Mouse (Mus musculus) lung, adult 2 months (tissue): Measurements from ENCODE around the gene Clcn2. TPM values are rescaled to one million over a fixed set of nuclear protein-coding genes. Genes with fewer than 3 reads are reported as not detected.

Source experiments
- DNase-seq: peaks from one replicate; pipeline ENCODE4 v3.0.0; 2022
- H3K4me1 ChIP-seq: fragments of 200-500 bp; 2 replicates; pipeline ENCODE4 v1.6.1; 2011; ENCODE audit warnings: low read length; ENCODE audit not compliant: control insufficient read depth, insufficient read depth
- H3K4me3 ChIP-seq: fragments of 200-500 bp; replicated peaks from 2 replicates; pipeline ENCODE3; 2011; ENCODE audit warnings: low read depth, mild to moderate bottlenecking, control low read depth, low read length; ENCODE audit errors: extremely low read depth
- CTCF ChIP-seq: fragments of 200-500 bp; IDR thresholded peaks from 2 replicates; pipeline ENCODE4 v1.5.1; 2011; ENCODE audit warnings: mild to moderate bottlenecking, low read length, control low read depth; ENCODE audit not compliant: insufficient read depth
- POLR2A ChIP-seq: fragments of 200-500 bp; IDR thresholded peaks from 2 replicates; pipeline ENCODE4 v1.6.1; 2011; ENCODE audit warnings: low read depth, mild to moderate bottlenecking, control low read depth, low read length, borderline replicate concordance; ENCODE audit errors: extremely low read depth
- WGBS: fragments of 180-500 bp; shearing (Covaris S2); methylation state at CpG from one replicate; pipeline ENCODE4 v1.1.7; 2018; 5-methylcytosine and 5-hydroxymethylcytosine counted together
- polyA plus RNA-seq: library from polyadenylated mRNA; depleted of rRNA; stranded (reverse); fragments of >200 nt; gene quantifications from 2 replicates; pipeline ENCODE4 v1.2.3, GENCODE M21; 2012; rRNA removed

Gene Clcn2
- polyA plus RNA-seq, result 8.1 and 9.5 TPM in 2 replicates

GRCm38 (mm10) chr16:20717181-20717977, at the start of gene Clcn2, which contains the start of gene Polr2h:
Gene Clcn2 (minus strand): TSS chr16:20717746.
Gene Polr2h (plus strand): TSS chr16:20717665.
- WGBS, result under 1% methylated on average over 62 of the region's 62 CpGs
- no peaks in the 10 kb centered on the region for H3K4me1 ChIP-seq
- DNase-seq, result peak; percentile 94
- TF ChIP-seq POLR2A, result peak; percentile 69; the same call in 1 of the 2 replicates
- TF ChIP-seq CTCF, result peak; percentile 46
- peak within 1 kb of the TSS; percentile 84 for H3K4me3 ChIP-seq

- DNase-seq, result peak; percentile 44
- WGBS, result 47% methylated on average over 9 of the region's 9 CpGs
- Histone ChIP-seq H3K4me3 (no peak overlapping the region), H3K4me1 (no peaks in the 10 kb centered on the region)
- TF ChIP-seq CTCF (peak; percentile 68), POLR2A (no peak)
Observed at GRCm38 (mm10) chr16:20765244-20765643, 47.7 kb upstream of the Clcn2 start.

GRCm38 (mm10) chr16:20761681-20762080, 44.1 kb upstream of the Clcn2 start:
- Histone ChIP-seq H3K4me3 (no peak overlapping the region), H3K4me1 (no peaks in the 10 kb centered on the region)
- TF ChIP-seq POLR2A (no peak), CTCF (peak; percentile 16; the same call in 1 of the 2 replicates)
- WGBS, result 9% methylated on average over 3 of the region's 3 CpGs
- peak; percentile 29 for DNase-seq

DNA sequence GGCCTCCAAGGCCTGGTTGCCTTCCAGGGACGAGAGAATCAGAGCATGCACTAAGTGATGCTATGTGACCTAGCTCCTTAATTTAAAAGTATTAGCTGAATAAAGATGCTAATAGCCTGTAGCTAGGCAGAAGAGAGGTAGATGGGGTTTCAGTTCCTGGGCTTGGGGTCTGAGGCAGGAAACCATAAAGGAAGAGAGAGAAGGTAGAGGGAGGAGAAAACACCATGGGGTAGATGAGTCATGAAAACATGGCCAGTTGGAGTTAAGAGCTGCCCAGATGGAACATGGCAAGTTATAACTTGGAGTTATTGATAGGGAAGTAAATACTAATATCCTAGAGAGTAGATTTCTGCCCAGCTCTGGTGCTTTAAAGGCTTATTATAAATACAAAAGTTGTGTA, 39.8 kb upstream of the Clcn2 start:
- WGBS, result 68% methylated on average over 1 of the region's 1 CpGs
- TF ChIP-seq POLR2A, result no peak
- TF ChIP-seq CTCF, result no peak
- DNase-seq, result no peak
- Histone ChIP-seq H3K4me1 (peaks cover 3% of the 10 kb centered on the region; the same call in 1 of the 2 replicates), H3K4me3 (no peak overlapping the region)

- WGBS, result 57% methylated on average over 5 of the region's 5 CpGs
- Histone ChIP-seq H3K4me1 (peaks cover 3% of the 10 kb centered on the region; the same call in 1 of the 2 replicates), H3K4me3 (no peak overlapping the region)
- no peak for TF ChIP-seq CTCF
- no peak for TF ChIP-seq POLR2A
- no peak for DNase-seq
Observed at GRCm38 (mm10) chr16:20756052-20756451, 38.5 kb upstream of the Clcn2 start.

- Histone ChIP-seq H3K4me1 (no peaks in the 10 kb centered on the region), H3K4me3 (no peak overlapping the region)
- WGBS, result 41% methylated on average over 8 of the region's 8 CpGs
- no peak for DNase-seq
- TF ChIP-seq CTCF (no peak), POLR2A (no peak)
Observed at GRCm38 (mm10) chr16:20750518-20750917, 33.0 kb upstream of the Clcn2 start.

DNA sequence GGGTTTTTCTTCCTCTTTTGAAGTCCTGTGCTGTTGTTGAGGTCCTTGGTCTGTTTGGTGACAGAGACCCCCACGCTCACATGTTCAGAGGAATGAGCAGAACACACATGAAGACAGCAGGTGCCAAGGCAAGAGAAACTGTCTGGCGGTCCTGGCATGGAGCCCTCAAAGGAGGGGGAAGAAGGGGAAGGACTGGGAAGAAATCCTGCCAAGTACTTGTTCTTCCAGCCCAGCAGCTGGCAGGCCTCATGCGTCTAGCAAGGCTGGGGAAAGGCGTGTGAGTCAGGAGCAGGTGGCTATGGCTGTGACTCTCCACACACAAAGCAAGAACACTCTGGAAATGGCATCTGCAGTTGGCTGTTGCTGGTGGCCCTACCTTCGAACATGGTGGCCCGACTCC, 29.1 kb upstream of the Clcn2 start:
- Histone ChIP-seq H3K4me3 (no peak overlapping the region), H3K4me1 (no peaks in the 10 kb centered on the region)
- TF ChIP-seq POLR2A, result no peak
- no peak for TF ChIP-seq CTCF
- WGBS, result 35% methylated on average over 6 of the region's 6 CpGs
- peak; percentile 46 for DNase-seq

DNA sequence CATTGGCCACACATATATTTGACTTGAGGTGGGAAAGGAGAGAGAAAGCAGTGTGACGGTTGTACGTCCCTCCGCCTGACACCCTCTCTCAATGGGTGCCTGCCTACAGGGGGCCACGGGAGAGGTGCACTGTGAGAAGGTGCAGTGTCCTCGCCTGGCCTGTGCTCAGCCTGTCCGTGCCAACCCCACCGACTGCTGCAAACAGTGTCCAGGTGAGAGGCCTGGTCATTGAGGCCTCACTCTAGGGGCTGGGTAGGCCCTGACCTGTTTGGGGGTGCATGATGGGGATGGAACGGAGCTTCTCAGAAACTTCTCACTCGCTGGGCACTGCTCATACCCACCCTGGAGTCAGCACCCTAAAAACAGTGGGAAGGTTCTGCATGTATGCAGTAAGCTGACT, 22.3 kb upstream of the Clcn2 start:
- WGBS, result 92% methylated on average over 9 of the region's 9 CpGs
- no peak for TF ChIP-seq CTCF
- no peak for TF ChIP-seq POLR2A
- no peak overlapping the region for H3K4me3 ChIP-seq
- DNase-seq, result no peak
- H3K4me1 ChIP-seq, result no peaks in the 10 kb centered on the region

GRCm38 (mm10) chr16:20736823-20737222, 19.3 kb upstream of the Clcn2 start:
- DNase-seq, result no peak
- H3K4me3 ChIP-seq, result no peak overlapping the region
- TF ChIP-seq CTCF, result no peak
- TF ChIP-seq POLR2A, result no peak
- WGBS, result 81% methylated on average over 5 of the region's 5 CpGs
- 0 out of 2 replicates have a peak, but pooled peaks cover 3% of the 10 kb centered on the region for H3K4me1 ChIP-seq

- no peak for TF ChIP-seq POLR2A
- TF ChIP-seq CTCF, result no peak
- no peak overlapping the region for H3K4me3 ChIP-seq
- no peak for DNase-seq
- H3K4me1 ChIP-seq, result 0 out of 2 replicates have a peak, but pooled peaks cover 3% of the 10 kb centered on the region
- 85% methylated on average over 7 of the region's 7 CpGs for WGBS
Observed at GRCm38 (mm10) chr16:20736168-20736567, 18.6 kb upstream of the Clcn2 start.
